Mouse (Mus musculus) embryonic facial prominence, embryonic 14.5 days (tissue): ENCODE measurements around the gene Klhl8. TPM values are rescaled to one million over a fixed set of nuclear protein-coding genes. Genes with fewer than 3 reads are reported as not detected.
A peak's percentile ranks its signal among the peaks of the same experiment; 100 is the strongest.
"Not testable (repeated sequence)": the region's sequence is repeated elsewhere in the genome, so short reads cannot be mapped to it uniquely, and the experiment has no call there.

Experiments
- ATAC-seq: fragments of 200-750 bp; cut with Nextera tagmentation; 2 replicates; pipeline ENCODE4 v1.8.0; 2017; ENCODE audit warnings: low read depth, moderate number of reproducible peaks, moderate TSS enrichment
- DNase-seq: peaks from one replicate; pipeline ENCODE4 v3.0.0-alpha.2; 2015; ENCODE audit warnings: low spot score
- H3K27ac ChIP-seq: fragments of 300-500 bp; sonication (generic); replicated peaks from 2 replicates; pipeline ENCODE4 v1.5.1; 2014; ENCODE audit warnings: low read depth, mild to moderate bottlenecking, low read length, moderate library complexity
- H3K27me3 ChIP-seq: fragments of 300-500 bp; sonication (generic); replicated peaks from 2 replicates; pipeline ENCODE4 v1.6.1; 2014; ENCODE audit warnings: low read length; ENCODE audit not compliant: control insufficient read depth, insufficient read depth
- H3K36me3 ChIP-seq: fragments of 300-500 bp; sonication (generic); 2 replicates; pipeline ENCODE4 v1.6.1; 2014; ENCODE audit warnings: low read length, mixed read lengths; ENCODE audit not compliant: control insufficient read depth, insufficient read depth
- H3K4me1 ChIP-seq: fragments of 300-500 bp; sonication (generic); 2 replicates; pipeline ENCODE4 v1.6.1; 2014; ENCODE audit warnings: antibody characterized with exemption, low read length; ENCODE audit not compliant: control insufficient read depth, insufficient read depth
- H3K4me2 ChIP-seq: fragments of 300-500 bp; sonication (generic); 2 replicates; pipeline ENCODE4 v1.6.1; 2014; ENCODE audit warnings: low read depth, mild to moderate bottlenecking, low read length, moderate library complexity, mixed read lengths
- H3K4me3 ChIP-seq: fragments of 300-500 bp; sonication (generic); 2 replicates; pipeline ENCODE4 v1.5.1; 2014; ENCODE audit warnings: low read depth, mild to moderate bottlenecking, low read length
- H3K9ac ChIP-seq: fragments of 300-500 bp; sonication (generic); 2 replicates; pipeline ENCODE4 v1.6.1; 2014; ENCODE audit warnings: low read depth, mild to moderate bottlenecking, low read length, moderate library complexity, mixed read lengths
- H3K9me3 ChIP-seq: fragments of 300-500 bp; sonication (generic); 2 replicates; pipeline ENCODE4 v1.6.1; 2016; ENCODE audit warnings: low read length; ENCODE audit not compliant: control insufficient read depth
- WGBS: fragments of 180-500 bp; shearing (Covaris S2); extraction: QIAGEN DNeasy Blood & Tissue Kit; methylation state at CpG from one replicate; pipeline ENCODE4 v1.1.7; 2014; 5-methylcytosine and 5-hydroxymethylcytosine counted together
- polyA plus RNA-seq: library from polyadenylated mRNA; unstranded; fragments of >200 nt; fragmentation: Nextera tagmentation; extraction: Ambion mirVana; gene quantifications from 2 replicates; pipeline ENCODE4 v1.2.1, GENCODE M21; 2014

The Klhl8 gene
- polyA plus RNA-seq, result 12.2 and 13.9 TPM in 2 replicates

GRCm38 (mm10) chr5:103910748-103911409 is at the start of gene Klhl8:
Klhl8 (minus strand) TSS chr5:103911259.
- H3K4me3 ChIP-seq, result peak within 1 kb of the TSS; percentile 90
- peak within 1 kb of the TSS; percentile 87 for H3K9ac ChIP-seq
- peak within 1 kb of the TSS; percentile 73 for H3K4me2 ChIP-seq
- H3K27me3 ChIP-seq, result no peaks in the 10 kb centered on the region
- DNase-seq (peak; percentile 94), ATAC-seq (peak; percentile 98)
- H3K36me3 ChIP-seq, result no peaks in the 10 kb centered on the region
- peaks cover 11% of the 10 kb centered on the region; the same call in 1 of the 2 replicates for H3K4me1 ChIP-seq
- H3K9me3 ChIP-seq, result no peaks in the 10 kb centered on the region
- H3K27ac ChIP-seq, result no peak within 1 kb of the TSS; the same call in 1 of the 2 replicates
- WGBS, result under 1% methylated on average over 38 of the region's 86 CpGs

- WGBS, result 69% methylated on average over 5 of the region's 5 CpGs
- no peaks in the 10 kb centered on the region for H3K4me1 ChIP-seq
- H3K27ac ChIP-seq, result no peak overlapping the region
- no peaks in the 10 kb centered on the region for H3K9me3 ChIP-seq
- no peak overlapping the region for H3K9ac ChIP-seq
- H3K36me3 ChIP-seq, result no peaks in the 10 kb centered on the region
- DNase-seq (no peak), ATAC-seq (no peak)
- no peaks in the 10 kb centered on the region for H3K27me3 ChIP-seq
- H3K4me2 ChIP-seq, result no peak overlapping the region
- no peak overlapping the region for H3K4me3 ChIP-seq
Measured at GRCm38 (mm10) chr5:103954638-103955037, 43.6 kb upstream of the Klhl8 start.

GRCm38 (mm10) chr5:103953135-103954083 is 42.4 kb upstream of the Klhl8 start:
- H3K36me3 ChIP-seq, result no peaks in the 10 kb centered on the region
- H3K4me3 ChIP-seq, result no peak overlapping the region
- no peaks in the 10 kb centered on the region for H3K9me3 ChIP-seq
- H3K27ac ChIP-seq, result no peak overlapping the region
- H3K27me3 ChIP-seq, result no peaks in the 10 kb centered on the region
- H3K4me1 ChIP-seq, result no peaks in the 10 kb centered on the region
- H3K4me2 ChIP-seq, result no peak overlapping the region
- no peak overlapping the region for H3K9ac ChIP-seq
- ATAC-seq (peak; percentile 63; the same call in 1 of the 2 replicates), DNase-seq (peak; percentile 68)
- 61% methylated on average over 10 of the region's 10 CpGs for WGBS

GRCm38 (mm10) chr5:103950138-103950537 is 39.1 kb upstream of the Klhl8 start:
- not testable (repeated sequence) for H3K9me3 ChIP-seq, DNase-seq, H3K4me3 ChIP-seq, H3K36me3 ChIP-seq, H3K4me2 ChIP-seq, ATAC-seq, H3K27ac ChIP-seq, H3K27me3 ChIP-seq, H3K9ac ChIP-seq, H3K4me1 ChIP-seq
- WGBS, result 95% methylated on average over 15 of the region's 15 CpGs

- Histone ChIP-seq H3K9ac (no peak overlapping the region), H3K4me3 (no peak overlapping the region), H3K4me1 (no peaks in the 10 kb centered on the region), H3K27me3 (no peaks in the 10 kb centered on the region), H3K27ac (no peak overlapping the region), H3K36me3 (no peaks in the 10 kb centered on the region), H3K4me2 (no peak overlapping the region), H3K9me3 (no peaks in the 10 kb centered on the region)
- ATAC-seq (peak; percentile 44; the same call in 1 of the 2 replicates), DNase-seq (peak; percentile 40)
- WGBS, result 55% methylated on average over 6 of the region's 6 CpGs
Measured at GRCm38 (mm10) chr5:103943183-103943582, 32.1 kb upstream of the Klhl8 start.

GRCm38 (mm10) chr5:103939856-103940255 is 28.8 kb upstream of the Klhl8 start:
- 54% methylated on average over 1 of the region's 1 CpGs for WGBS
- H3K27ac ChIP-seq, result no peak overlapping the region
- no peaks in the 10 kb centered on the region for H3K36me3 ChIP-seq
- DNase-seq, result no peak
- ATAC-seq, result no peak
- no peaks in the 10 kb centered on the region for H3K27me3 ChIP-seq
- H3K9ac ChIP-seq, result no peak overlapping the region
- no peak overlapping the region for H3K4me3 ChIP-seq
- H3K9me3 ChIP-seq, result no peaks in the 10 kb centered on the region
- H3K4me2 ChIP-seq, result no peak overlapping the region
- H3K4me1 ChIP-seq, result no peaks in the 10 kb centered on the region

GRCm38 (mm10) chr5:103939350-103939652 is 28.2 kb upstream of the Klhl8 start:
- 70% methylated on average over 7 of the region's 7 CpGs for WGBS
- Histone ChIP-seq H3K27ac (no peak overlapping the region), H3K9ac (no peak overlapping the region), H3K36me3 (no peaks in the 10 kb centered on the region), H3K9me3 (no peaks in the 10 kb centered on the region), H3K4me3 (no peak overlapping the region), H3K4me1 (no peaks in the 10 kb centered on the region), H3K4me2 (no peak overlapping the region), H3K27me3 (no peaks in the 10 kb centered on the region)
- DNase-seq, result no peak
- no peak for ATAC-seq

- H3K36me3 ChIP-seq, result no peaks in the 10 kb centered on the region
- DNase-seq (peak; percentile 74), ATAC-seq (peak; percentile 60; the same call in 1 of the 2 replicates)
- H3K9me3 ChIP-seq, result no peaks in the 10 kb centered on the region
- H3K27ac ChIP-seq, result no peak overlapping the region
- H3K4me1 ChIP-seq, result no peaks in the 10 kb centered on the region
- H3K9ac ChIP-seq, result no peak overlapping the region
- no peak overlapping the region for H3K4me2 ChIP-seq
- no peak overlapping the region for H3K4me3 ChIP-seq
- H3K27me3 ChIP-seq, result no peaks in the 10 kb centered on the region
- 39% methylated on average over 11 of the region's 11 CpGs for WGBS
Measured at GRCm38 (mm10) chr5:103938547-103939349, 27.7 kb upstream of the Klhl8 start.
